Mouse (Mus musculus) heart, embryonic 10.5 days (tissue): ENCODE measurements around the gene Smc4. TPM values are rescaled to one million over a fixed set of nuclear protein-coding genes. Genes with fewer than 3 reads are reported as not detected.

ENCODE experiments used
- DNase-seq: peaks from one replicate; pipeline ENCODE4 v3.0.0-alpha.2; 2017; ENCODE audit warnings: low spot score
- H3K27ac ChIP-seq: fragments of 300-500 bp; sonication (generic); 2 replicates; pipeline ENCODE4 v1.5.1; 2016; ENCODE audit warnings: mild to moderate bottlenecking
- H3K27me3 ChIP-seq: fragments of 300-500 bp; sonication (generic); 2 replicates; pipeline ENCODE4 v1.6.1; 2016; ENCODE audit warnings: mild to moderate bottlenecking; ENCODE audit not compliant: poor library complexity, insufficient read depth, severe bottlenecking
- H3K36me3 ChIP-seq: fragments of 300-500 bp; sonication (generic); 2 replicates; pipeline ENCODE4 v1.6.1; 2016; ENCODE audit warnings: mild to moderate bottlenecking, moderate library complexity
- H3K4me1 ChIP-seq: fragments of 300-500 bp; sonication (generic); 2 replicates; pipeline ENCODE4 v1.6.1; 2016; ENCODE audit warnings: mild to moderate bottlenecking
- H3K4me3 ChIP-seq: fragments of 300-500 bp; sonication (generic); 2 replicates; pipeline ENCODE4 v1.5.1; 2016; ENCODE audit warnings: mild to moderate bottlenecking, moderate library complexity
- H3K9me3 ChIP-seq: fragments of 300-500 bp; sonication (generic); 2 replicates; pipeline ENCODE4 v1.6.1; 2016; ENCODE audit warnings: mild to moderate bottlenecking, moderate library complexity
- WGBS: fragments of 180-500 bp; shearing (Covaris S2); methylation state at CpG from one replicate; pipeline ENCODE4 v1.1.7; 2016; 5-methylcytosine and 5-hydroxymethylcytosine counted together
- microRNA counts: library from miRNA; unstranded; fragments of <30 nt; microRNA quantifications from one replicate; lab custom pipeline; 2017
- microRNA-seq: library from miRNA; unstranded; fragments of <30 nt; microRNA quantifications from one replicate; pipeline ENCODE4, GENCODE M21; 2017
- polyA plus RNA-seq: library from polyadenylated mRNA; unstranded; fragments of >200 nt; fragmentation: Nextera tagmentation; extraction: Ambion mirVana; gene quantifications from 2 replicates; pipeline ENCODE4 v1.2.1, GENCODE M21; 2016

Smc4 gene
- polyA plus RNA-seq, 1 experiment from 2014 or later = 161 TPM

GRCm38 (mm10) chr3:69062764-69063163 lies 58.2 kb downstream of the Smc4 start:
- Histone ChIP-seq H3K36me3 (no peaks in the 10 kb centered on the region), H3K27ac (no peak overlapping the region), H3K4me1 (no peaks in the 10 kb centered on the region), H3K9me3 (no peaks in the 10 kb centered on the region), H3K27me3 (no peaks in the 10 kb centered on the region), H3K4me3 (no peak overlapping the region)
- WGBS = 80% methylated on average over 1 of the region's 1 CpGs
- no peak for DNase-seq

GRCm38 (mm10) chr3:69064005-69064404 lies 59.5 kb downstream of the Smc4 start:
- Histone ChIP-seq H3K9me3 (no peaks in the 10 kb centered on the region), H3K4me1 (no peaks in the 10 kb centered on the region), H3K27me3 (no peaks in the 10 kb centered on the region), H3K36me3 (no peaks in the 10 kb centered on the region), H3K27ac (no peak overlapping the region), H3K4me3 (no peak overlapping the region)
- 70% methylated on average over 1 of the region's 1 CpGs for WGBS
- no peak for DNase-seq

MicroRNAs encoded within 50 kb of the gene (microRNA counts, 519-probe panel; counts per million panel counts)
- microRNA mmu-miR-15b (lab: Ali Mortazavi, UCI) = 8,870 counts per million, percentile 93 among the panel's probes with 10 or more counts

Small RNAs within 50 kb of the gene (microRNA-seq; reads per million reads assigned to microRNA genes)
- gene Mir15b = 1,425 reads per million, percentile 82 among the genes with 10 or more reads in this experiment
- gene Mir16-2 = 453 reads per million, percentile 70 among the genes with 10 or more reads in this experiment

Other genes starting within 250 kb of the Smc4 start
- gene 1110032F04Rik, start 135.2 kb upstream of the Smc4 start, polyA plus RNA-seq = 6.2 and 6.5 TPM in 2 replicates
- 8.1 and 9.6 TPM in 2 replicates for gene Ift80, start 168 bp upstream of the Smc4 start, polyA plus RNA-seq
- gene Trim59, start 40.0 kb downstream of the Smc4 start, polyA plus RNA-seq = 105 and 122 TPM in 2 replicates
- gene Kpna4, start 122.4 kb downstream of the Smc4 start, polyA plus RNA-seq = 26.3 and 34.8 TPM in 2 replicates
- gene Arl14, start 217.7 kb downstream of the Smc4 start, polyA plus RNA-seq = not detected in 2 replicates